Mouse (Mus musculus) liver (tissue): ENCODE measurements at regions not wholly inside any gene's neighbourhood (a gene's known extent, or its start where the extent isn't known, plus 50 kb on each side); places are given as distances from the start of the nearest gene placed in this dataset.

Experiments
- DNase-seq: peaks from one replicate; pipeline ENCODE4 v3.0.0-alpha.2; 2020; ENCODE audit warnings: mixed read lengths

- DNase-seq: no peak
These were observed 295.4 kb upstream of the Usp25 start for GRCm38 (mm10) chr16:76718147-76718546.

GRCm38 (mm10) chr16:76694913-76695312, 318.6 kb upstream of the Usp25 start:
- DNase-seq: no peak

GRCm38 (mm10) chr16:76687735-76688447, 314.3 kb upstream of the Nrip1 start:
- DNase-seq: no peak

- no peak for DNase-seq
These were observed 311.9 kb upstream of the Nrip1 start for GRCm38 (mm10) chr16:76685562-76685961.

GRCm38 (mm10) chr16:76680061-76680911, 306.7 kb upstream of the Nrip1 start:
- DNase-seq: peak; percentile 5

GRCm38 (mm10) chr16:76678885-76679284, 305.3 kb upstream of the Nrip1 start:
- no peak for DNase-seq

- no peak for DNase-seq
These were observed 296.2 kb upstream of the Nrip1 start for GRCm38 (mm10) chr16:76669795-76670194.

- no peak for DNase-seq
These were observed 293.4 kb upstream of the Nrip1 start for GRCm38 (mm10) chr16:76667046-76667445.

- DNase-seq: no peak
These were observed 281.5 kb upstream of the Nrip1 start for GRCm38 (mm10) chr16:76655106-76655505.

GRCm38 (mm10) chr16:76644281-76644680, 270.7 kb upstream of the Nrip1 start:
- DNase-seq: no peak

GRCm38 (mm10) chr16:76643801-76644200, 270.2 kb upstream of the Nrip1 start:
- no peak for DNase-seq

- DNase-seq: no peak
These were observed 261.5 kb upstream of the Nrip1 start for GRCm38 (mm10) chr16:76635169-76635568.

- no peak for DNase-seq
These were observed 260.6 kb upstream of the Nrip1 start for GRCm38 (mm10) chr16:76634196-76634698.

GRCm38 (mm10) chr16:76626142-76626541, 252.5 kb upstream of the Nrip1 start:
- DNase-seq: no peak

GRCm38 (mm10) chr16:76621715-76622114, 248.1 kb upstream of the Nrip1 start:
- peak; percentile 8 for DNase-seq

GRCm38 (mm10) chr16:76618295-76618694, 244.7 kb upstream of the Nrip1 start:
- no peak for DNase-seq

- DNase-seq: no peak
These were observed 237.4 kb upstream of the Nrip1 start for GRCm38 (mm10) chr16:76611061-76611460.

GRCm38 (mm10) chr16:76604914-76605313, 231.3 kb upstream of the Nrip1 start:
- DNase-seq: no peak

- DNase-seq: no peak
These were observed 230.2 kb upstream of the Nrip1 start for GRCm38 (mm10) chr16:76603846-76604258.

- no peak for DNase-seq
These were observed 229.8 kb upstream of the Nrip1 start for GRCm38 (mm10) chr16:76603431-76603830.

GRCm38 (mm10) chr16:76600131-76600530, 226.5 kb upstream of the Nrip1 start:
- no peak for DNase-seq

GRCm38 (mm10) chr16:76591956-76592768, 218.5 kb upstream of the Nrip1 start:
- DNase-seq: no peak

- DNase-seq: no peak
These were observed 216.2 kb upstream of the Nrip1 start for GRCm38 (mm10) chr16:76589791-76590190.
